Mouse (Mus musculus) layer of hippocampus, adult 11-12 months (tissue): ENCODE measurements around the gene Zfp462.
A peak's percentile ranks its signal among the peaks of the same experiment; 100 is the strongest.
"Not testable (repeated sequence)": the region's sequence is repeated elsewhere in the genome, so short reads cannot be mapped to it uniquely, and the experiment has no call there.

Experiments used
- DNase-seq: peaks from one replicate; pipeline ENCODE4 v3.0.0; 2022; ENCODE audit warnings: low spot score

Zfp462 gene

DNA sequence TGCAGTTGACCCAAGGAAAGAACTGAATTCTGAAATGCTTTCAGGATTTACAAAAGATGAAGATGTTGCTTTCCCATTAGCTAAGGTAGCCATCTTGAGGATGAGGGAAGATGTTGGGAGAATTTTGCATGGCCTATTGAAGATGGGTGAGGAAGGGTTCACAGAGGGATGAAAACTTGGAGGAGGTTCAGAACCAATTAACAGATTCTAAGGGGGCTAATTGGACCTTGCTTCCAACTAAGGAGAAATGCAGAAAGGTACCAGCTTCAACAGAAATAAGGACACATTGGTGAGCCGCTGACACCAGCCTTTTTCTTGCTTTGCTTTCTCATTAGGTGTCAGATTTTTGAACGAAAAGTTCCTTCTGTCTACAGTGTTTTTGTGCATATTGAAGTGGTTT lies 6.0 kb downstream of the Zfp462 start:
- DNase-seq, result no peak

DNA sequence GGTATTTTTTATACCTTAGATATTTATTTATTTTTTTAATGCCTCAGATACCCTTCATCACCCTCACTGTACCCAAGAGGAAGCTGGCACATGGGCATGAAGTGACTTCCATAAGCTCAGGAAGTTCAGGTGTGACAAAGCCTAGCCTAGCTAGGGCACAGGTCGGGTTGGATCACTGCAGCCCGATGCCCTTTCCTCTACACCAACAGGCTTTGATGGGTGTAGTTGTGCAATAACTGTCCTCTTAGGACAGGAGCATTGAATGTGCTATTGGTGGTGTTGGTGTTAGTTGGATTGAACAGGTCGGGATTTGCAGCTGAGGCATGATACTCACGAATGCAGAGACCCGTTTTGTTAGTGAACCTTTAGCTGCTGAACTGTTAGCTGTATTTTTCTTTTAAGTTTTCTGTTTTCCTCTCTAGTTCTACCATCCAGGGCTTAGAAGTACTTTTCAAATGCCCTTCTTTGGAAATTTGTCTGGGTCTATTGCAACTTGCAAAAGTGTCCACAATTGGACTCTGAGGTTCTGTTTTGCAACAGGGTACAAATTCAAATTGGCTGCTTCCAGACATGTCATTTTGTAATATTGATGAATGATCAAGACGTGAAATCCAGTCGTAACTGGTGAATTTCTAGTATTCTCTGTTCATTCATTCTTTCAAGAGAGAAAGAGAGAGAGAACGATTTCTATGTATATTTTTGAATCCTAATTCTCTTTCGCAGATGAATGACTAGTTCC lies 9.0 kb downstream of the Zfp462 start:
- no peak for DNase-seq

DNA sequence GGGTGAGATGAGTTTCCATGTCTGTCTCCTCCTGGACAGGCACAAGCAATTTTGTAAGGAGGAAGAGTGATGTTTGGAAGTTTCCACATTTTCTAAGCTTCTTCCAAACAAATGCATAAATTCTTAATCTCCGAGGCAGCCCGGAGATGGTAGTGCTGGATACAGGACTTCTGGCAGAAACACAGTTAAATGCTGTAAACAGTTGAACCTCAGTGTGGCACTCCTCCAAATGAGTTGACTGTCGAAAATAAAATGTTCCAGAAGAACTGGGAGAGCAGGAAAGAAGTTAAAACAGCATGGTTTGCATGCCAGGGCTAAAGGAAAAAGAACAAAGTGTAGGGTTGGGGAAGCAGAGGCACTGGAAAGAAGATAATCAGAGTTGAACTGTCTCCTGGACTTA lies 9.6 kb downstream of the Zfp462 start:
- no peak for DNase-seq

- DNase-seq, result no peak
Observed at GRCm38 (mm10) chr4:54960776-54961175, 15.9 kb downstream of the Zfp462 start.

DNA sequence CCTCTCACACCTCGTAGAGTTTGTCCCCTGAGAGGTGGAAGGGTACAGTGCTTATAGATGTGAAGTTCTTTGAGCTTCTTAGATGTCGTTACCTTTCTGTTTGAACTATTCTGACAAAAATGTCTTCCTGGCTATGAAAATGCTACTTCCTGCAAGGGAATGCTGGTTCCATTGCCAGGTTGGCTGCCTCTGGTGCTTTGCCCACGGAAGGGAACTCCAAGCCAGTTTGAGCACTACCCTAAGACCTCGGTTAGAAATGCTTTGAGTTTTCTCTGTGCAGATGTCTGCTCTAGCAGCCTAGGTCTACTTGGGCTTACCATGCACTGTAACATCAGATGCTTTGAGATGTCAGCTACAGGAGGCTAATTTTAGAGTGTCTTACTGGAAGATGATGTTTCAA lies 17.3 kb downstream of the Zfp462 start:
- DNase-seq, result no peak

DNA sequence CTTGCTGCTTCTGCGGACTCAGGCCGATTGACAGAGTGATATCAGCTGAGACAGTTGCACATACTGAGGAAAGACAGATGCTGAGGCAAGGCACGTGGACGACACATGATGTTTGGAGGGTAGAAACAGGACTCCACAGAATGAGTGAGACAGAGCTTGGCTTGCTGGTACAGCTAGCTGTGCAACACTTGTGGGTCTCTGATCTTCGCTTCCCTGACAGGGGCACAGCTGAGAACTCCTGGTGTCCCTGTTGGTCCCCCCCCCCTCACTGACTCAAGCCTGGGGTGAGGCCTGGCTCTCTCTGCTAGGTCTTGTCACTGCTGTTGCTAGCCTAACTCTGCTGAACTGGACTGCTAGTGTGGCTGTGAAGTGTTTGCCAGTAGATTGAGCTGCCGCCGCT lies 18.7 kb downstream of the Zfp462 start:
- DNase-seq, result no peak

- DNase-seq, result no peak
Observed at GRCm38 (mm10) chr4:54965169-54965695, 20.4 kb downstream of the Zfp462 start.

DNA sequence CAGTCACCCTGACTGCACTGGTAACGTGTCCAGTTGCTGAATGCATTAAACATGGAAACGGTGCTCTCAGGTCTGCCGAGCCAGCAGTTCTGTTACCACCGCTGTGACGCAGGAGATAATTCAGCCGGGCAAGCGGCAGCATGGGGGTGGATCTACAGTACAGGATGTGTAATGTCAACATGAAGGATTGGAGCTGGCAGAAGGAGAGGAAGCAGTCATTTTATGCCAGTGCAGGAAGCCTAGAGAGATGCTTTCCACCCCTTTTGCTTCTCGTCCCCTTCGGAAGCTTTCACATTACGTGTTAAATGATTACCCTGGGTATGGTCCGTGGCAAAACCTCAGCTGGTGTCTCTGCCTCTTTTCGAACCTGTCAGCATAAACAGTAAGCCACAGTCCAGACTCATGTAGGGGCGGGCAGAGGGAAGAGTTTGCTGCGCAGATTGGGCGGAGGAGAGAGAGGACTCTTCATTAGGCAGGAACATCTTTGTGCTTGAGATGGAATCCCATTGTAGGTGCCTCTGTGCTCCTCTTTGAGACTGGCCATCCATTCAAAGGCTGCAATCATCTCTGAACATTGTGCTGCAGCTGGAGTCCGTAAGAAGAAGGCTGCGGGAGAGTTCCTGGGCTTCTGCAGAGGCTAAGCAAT lies 21.4 kb downstream of the Zfp462 start:
- peak; percentile 54 for DNase-seq

GRCm38 (mm10) chr4:54967166-54967565 lies 22.3 kb downstream of the Zfp462 start:
- DNase-seq, result no peak

GRCm38 (mm10) chr4:54967721-54968120 lies 22.9 kb downstream of the Zfp462 start:
- no peak for DNase-seq

GRCm38 (mm10) chr4:54969671-54970295 lies 24.9 kb downstream of the Zfp462 start:
- DNase-seq, result no peak

- no peak for DNase-seq
Observed at GRCm38 (mm10) chr4:54971386-54971785, 26.5 kb downstream of the Zfp462 start.

GRCm38 (mm10) chr4:54972096-54972495 lies 27.2 kb downstream of the Zfp462 start:
- no peak for DNase-seq

DNA sequence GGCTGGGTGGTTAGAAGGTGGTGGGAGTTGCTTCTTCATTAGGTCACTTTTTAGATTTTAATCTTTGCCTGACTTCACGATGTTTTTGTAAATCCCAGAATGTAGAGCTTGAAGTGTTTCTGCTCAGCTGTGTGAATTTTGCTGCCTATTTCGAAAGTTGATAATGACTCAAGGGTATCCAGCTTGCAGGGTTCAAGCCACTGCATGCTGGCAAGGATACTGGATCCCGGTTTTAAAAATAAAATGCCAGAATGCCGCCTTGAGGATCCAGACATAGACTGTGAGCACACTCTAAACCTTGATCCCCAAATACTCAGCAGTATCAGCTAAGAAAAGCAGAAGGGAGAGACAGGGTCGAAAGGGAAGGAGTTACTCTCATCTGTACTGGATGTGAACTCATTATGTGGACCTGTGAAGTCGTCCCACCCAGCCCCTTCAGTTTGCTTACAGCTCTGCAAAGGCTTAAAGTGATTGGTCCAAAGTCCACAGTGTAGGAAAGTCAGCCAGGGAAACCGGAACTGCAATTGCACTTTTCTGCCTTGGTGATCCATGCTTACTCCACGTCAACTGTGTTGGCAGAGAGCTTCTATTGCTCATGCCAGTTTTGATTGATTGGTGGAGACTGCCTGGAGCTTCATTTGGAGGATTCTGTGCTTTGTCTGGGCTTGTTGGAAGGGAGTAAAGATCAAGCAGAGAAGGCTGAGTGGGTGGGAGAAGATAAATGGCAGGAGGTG lies 28.1 kb downstream of the Zfp462 start:
- no peak for DNase-seq

- DNase-seq, result no peak
Observed at GRCm38 (mm10) chr4:54979771-54980472, 35.1 kb downstream of the Zfp462 start.

DNA sequence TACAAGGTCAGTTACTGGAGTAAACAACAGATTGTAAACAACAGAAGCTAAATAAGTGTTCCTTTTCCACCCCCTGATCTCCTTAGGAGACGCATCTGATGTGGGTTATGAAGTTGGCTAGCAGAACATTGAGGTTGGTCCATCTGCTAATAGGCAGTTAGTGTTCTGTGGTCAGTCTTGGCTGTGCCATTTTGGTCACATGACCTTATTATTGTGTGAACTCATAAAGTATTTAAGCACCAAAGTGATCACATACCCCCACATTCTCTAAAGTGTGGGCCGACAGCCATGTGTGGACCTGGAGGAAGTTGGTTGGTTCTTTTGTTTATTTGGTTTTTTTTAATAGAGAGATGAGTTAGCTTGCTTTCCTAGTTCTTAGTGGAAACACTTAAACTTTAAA lies 39.7 kb downstream of the Zfp462 start:
- DNase-seq, result no peak

- no peak for DNase-seq
Observed at GRCm38 (mm10) chr4:54986671-54987070, 41.8 kb downstream of the Zfp462 start.

GRCm38 (mm10) chr4:54987256-54987655 lies 42.4 kb downstream of the Zfp462 start:
- no peak for DNase-seq

- no peak for DNase-seq
Observed at GRCm38 (mm10) chr4:54987926-54988325, 43.1 kb downstream of the Zfp462 start.

- no peak for DNase-seq
Observed at GRCm38 (mm10) chr4:54991973-54992372, 47.1 kb downstream of the Zfp462 start.

DNA sequence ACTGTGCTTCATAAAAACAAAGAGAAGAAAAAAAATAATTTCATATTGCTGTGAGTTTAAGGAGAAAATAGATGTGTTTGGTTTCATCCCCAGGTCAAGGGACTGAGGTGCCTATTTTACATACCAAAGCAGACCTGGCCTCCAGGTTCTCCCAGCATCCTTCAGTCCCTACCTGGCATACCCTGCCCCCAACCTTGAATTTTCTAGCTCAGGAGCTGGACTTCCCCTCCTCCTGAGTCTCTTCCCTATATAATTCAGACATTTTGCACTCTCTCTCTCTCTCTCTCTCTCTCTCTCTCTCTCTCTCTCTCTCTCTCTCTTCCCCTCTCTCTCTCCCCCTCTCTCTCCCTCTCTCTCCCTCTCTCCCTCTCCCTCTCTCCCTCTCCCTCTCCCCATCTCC lies 48.2 kb downstream of the Zfp462 start:
- DNase-seq, result not testable (repeated sequence)

DNA sequence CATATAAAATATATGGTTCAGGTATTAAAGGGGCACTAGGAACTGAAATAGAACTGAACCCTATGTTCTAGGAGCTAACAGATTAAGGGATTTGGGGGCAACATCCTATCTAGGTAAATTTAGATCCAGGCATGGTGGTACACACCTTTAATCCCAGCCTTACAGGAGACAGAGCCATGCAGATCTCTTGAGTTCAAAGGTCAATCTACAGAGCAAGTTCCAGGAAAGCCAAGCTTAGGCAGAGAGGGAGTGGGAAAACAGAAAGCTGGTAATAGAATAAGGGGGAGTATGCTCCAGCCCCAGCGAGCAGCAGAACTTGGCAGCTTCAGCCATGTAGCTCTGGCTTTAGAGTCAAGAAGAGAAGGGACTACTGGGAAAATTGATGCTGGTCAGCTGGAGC lies 50.4 kb downstream of the Zfp462 start:
- DNase-seq, result no peak
